8 mouse cellular contexts compared by ENCODE assay signal in the genomic region with DNA sequence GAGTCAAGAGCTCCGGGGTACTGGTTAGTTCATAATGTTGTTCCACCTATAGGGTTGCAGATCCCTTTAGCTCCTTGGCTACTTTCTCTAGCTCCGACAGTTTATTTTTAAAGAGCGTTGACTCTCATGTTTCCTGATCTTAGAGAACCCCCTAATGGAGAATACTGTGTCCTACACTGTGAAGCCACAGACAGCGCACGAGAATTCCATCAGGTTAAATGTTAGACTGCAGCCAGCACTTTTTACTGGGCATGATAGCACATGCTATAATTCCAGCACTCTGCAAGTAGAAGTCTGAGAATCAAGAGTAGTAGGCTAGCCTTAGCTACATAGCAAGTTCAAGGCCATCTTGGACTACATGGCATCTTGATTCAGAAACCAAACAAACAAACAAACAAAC. TPM values are rescaled to one million over a fixed set of nuclear protein-coding genes. Genes with fewer than 3 reads are reported as not detected.
DNase-seq lines count a peak whose midpoint lies in the region; ATAC-seq and TF ChIP-seq lines count a peak whose summit lies in the region.

No protein-coding gene starts in this region.

- H3K27me3 ChIP-seq in heart, adult 2 months (ENCODE audit: control insufficient read depth, insufficient read depth, low read length) = no peaks in the 10 kb centered on the region
- H3K27me3 ChIP-seq in kidney, embryonic 14.5 days (ENCODE audit: control insufficient read depth, insufficient read depth, low read length) = no peaks in the 10 kb centered on the region
- no peaks in the 10 kb centered on the region for H3K27me3 ChIP-seq in midbrain, embryonic 15.5 days (replicated peaks)

- ATAC-seq in CD4-positive, CD25-positive, alpha-beta regulatory T cell, adult 4 months = peak; percentile 61
- peak; percentile 87 for ATAC-seq in kidney, embryonic 14.5 days (ENCODE audit: low FRiP score, low TSS enrichment)
- ATAC-seq in midbrain, embryonic 15.5 days (replicated peaks) = peak; percentile 89

- H3K36me3 ChIP-seq in heart, adult 2 months (ENCODE audit: control insufficient read depth, insufficient read depth, low read length) = peaks cover 20% of the 10 kb centered on the region
- H3K36me3 ChIP-seq in kidney, embryonic 14.5 days (ENCODE audit: control insufficient read depth, insufficient read depth, low read length) = no peaks in the 10 kb centered on the region
- H3K36me3 ChIP-seq in midbrain, embryonic 15.5 days (replicated peaks) = no peaks in the 10 kb centered on the region

- H3K27ac ChIP-seq in heart, adult 2 months = no peak overlapping the region
- H3K27ac ChIP-seq in kidney, embryonic 14.5 days (ENCODE audit: low read depth, low read length) = no peak overlapping the region
- no peak overlapping the region for H3K27ac ChIP-seq in midbrain, embryonic 15.5 days

- no peak overlapping the region for H3K4me2 ChIP-seq in kidney, embryonic 14.5 days (replicated peaks; ENCODE audit: low read depth, low read length)
- no peak overlapping the region for H3K4me2 ChIP-seq in midbrain, embryonic 15.5 days

- no peaks in the 10 kb centered on the region for H3K9me3 ChIP-seq in kidney, embryonic 14.5 days (ENCODE audit: control insufficient read depth, low read length)
- no peaks in the 10 kb centered on the region for H3K9me3 ChIP-seq in midbrain, embryonic 15.5 days

- TF ChIP-seq CTCF in heart, adult 2 months (IDR thresholded peaks at IDR 0.05) = peak; percentile 76

- no peak overlapping the region for H3K4me3 ChIP-seq in heart, adult 2 months
- H3K4me3 ChIP-seq in kidney, embryonic 14.5 days (ENCODE audit: low read length) = no peak overlapping the region
- H3K4me3 ChIP-seq in midbrain, embryonic 15.5 days = no peak overlapping the region

- peaks cover 6% of the 10 kb centered on the region for H3K4me1 ChIP-seq in heart, adult 2 months (ENCODE audit: control insufficient read depth, insufficient read depth, low read length)
- peaks cover 4% of the 10 kb centered on the region; the same call in 1 of the 2 replicates for H3K4me1 ChIP-seq in kidney, embryonic 14.5 days (ENCODE audit: control insufficient read depth, insufficient read depth, low read length)
- H3K4me1 ChIP-seq in midbrain, embryonic 15.5 days = no peaks in the 10 kb centered on the region

- 8% methylated on average over 5 of the region's 5 CpGs for WGBS in heart, adult 2 months
- WGBS in kidney, embryonic 14.5 days = 27% methylated on average over 5 of the region's 5 CpGs
- WGBS in midbrain, embryonic 15.5 days = 35% methylated on average over 5 of the region's 5 CpGs

- no peak overlapping the region for H3K9ac ChIP-seq in heart, adult 2 months (ENCODE audit: low read depth, low read length)
- no peak overlapping the region for H3K9ac ChIP-seq in kidney, embryonic 14.5 days (ENCODE audit: low read depth, low read length)
- H3K9ac ChIP-seq in midbrain, embryonic 15.5 days = no peak overlapping the region

- no peak for TF ChIP-seq POLR2A in heart, adult 2 months (IDR thresholded peaks at IDR 0.05; ENCODE audit: insufficient read depth, low read depth, low read length)

- no peak for DNase-seq in heart, adult 2 months
- no peak for DNase-seq in heart, adult 8-10 months (ENCODE audit: low spot score)
- DNase-seq in embryo, embryonic 9.5 days (ENCODE audit: extremely low spot score) = peak; percentile 17
- DNase-seq in urinary bladder, adult 2 months (ENCODE audit: low spot score) = no peak
- no peak for DNase-seq in left cerebral cortex, adult 8-10 months (ENCODE audit: low spot score in 2 of 2)

- no peaks in the 10 kb centered on the region; the same call in 1 of the 2 replicates for H3K79me2 ChIP-seq in heart, adult 2 months (replicated peaks; ENCODE audit: control insufficient read depth, insufficient read depth, low read length)

- no peak for TF ChIP-seq EP300 in heart, adult 2 months (IDR thresholded peaks at IDR 0.05; ENCODE audit: insufficient read depth, low read depth, low read length)

- intact Hi-C loops in heart, adult 2 months (cut with DNase I) = loop anchor here (1.0 kb wide), 2 partner anchors 59 to 154 kb away; no protein-coding TSS in a partner anchor

RNA-seq across cellular contexts. Expression of a gene that starts 24.8 kb away (rescaled TPM):
- total RNA-seq in heart, adult 2 months (2021) = 10 to 100 TPM; 22.5 to 25.4 TPM
- polyA plus RNA-seq in heart, adult 2 months (2012; rRNA removed) = 8.3 and 13.9 TPM in 2 replicates
- 10 to 100 TPM; 20.4 to 26.6 (median 24.4) TPM for total RNA-seq in heart, adult 8-10 months (2022)
- polyA plus RNA-seq in CD4-positive, CD25-positive, alpha-beta regulatory T cell, adult 4 months (2017; shearing (Covaris generic)) = 10 to 100 TPM in 1 of 2 experiments, 1 to 10 TPM in 1; 6.3 to 18.1 TPM
- polyA plus RNA-seq in kidney, embryonic 14.5 days (2014; fragmentation: Nextera tagmentation; extraction: Ambion mirVana) = 38.1 and 38.4 TPM in 2 replicates
- 38.8 and 39.3 TPM in 2 replicates for polyA plus RNA-seq in midbrain, embryonic 15.5 days (2015; fragmentation: Nextera tagmentation; extraction: Ambion mirVana)
- polyA plus RNA-seq in urinary bladder, adult 2 months (2012; rRNA removed) = 24.4 and 28.1 TPM in 2 replicates
- total RNA-seq in left cerebral cortex, adult 8-10 months (2022) = 10 to 100 TPM; 44.8 to 58.8 (median 49.7) TPM
